Mouse (Mus musculus): ENCODE data around the gene Spocd1. TPM values are rescaled to one million over a fixed set of nuclear protein-coding genes. Genes with fewer than 3 reads are reported as not detected.
A peak's percentile ranks its signal among the peaks of the same experiment; 100 is the strongest.

Gene Spocd1
- polyA plus RNA-seq, 1 experiment from 2014 or later = 0.06 TPM

GRCm38 (mm10) chr4:129978930-129979329, 49.9 kb downstream of the Spocd1 start:
- Histone ChIP-seq H3K4me1 (peaks cover 22% of the 10 kb centered on the region), H3K36me3 (no peaks in the 10 kb centered on the region), H3K9me3 (no peaks in the 10 kb centered on the region), H3K4me3 (no peak overlapping the region), H3K4me2 (replicated peaks) (no peak overlapping the region), H3K27me3 (peaks cover 48% of the 10 kb centered on the region), H3K9ac (no peak overlapping the region), H3K27ac (no peak overlapping the region)
- WGBS = 67% methylated on average over 4 of the region's 4 CpGs
- no peak for ATAC-seq (ENCODE audit: insufficient number of reproducible peaks, insufficient read depth, low FRiP score, low TSS enrichment)

DNA sequence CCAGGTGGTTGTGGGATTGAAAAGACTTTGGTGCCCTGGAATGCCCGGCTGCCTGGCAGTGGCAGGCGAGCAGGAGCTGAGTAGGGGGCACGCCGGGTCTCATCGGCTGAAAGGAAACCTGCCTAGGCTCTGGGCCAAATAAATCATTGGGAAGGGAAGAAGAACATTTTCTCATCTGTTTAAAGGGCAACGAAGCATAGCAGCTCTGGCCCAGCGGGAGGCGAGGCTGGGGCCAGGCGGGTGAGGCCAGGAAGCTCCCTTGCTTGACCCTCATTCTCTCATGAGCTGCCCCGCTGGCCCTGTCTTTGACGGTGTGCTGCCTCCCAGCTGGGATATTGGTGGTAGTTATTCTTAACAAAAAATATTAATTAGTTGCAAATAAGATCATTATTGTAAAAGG, 52.6 kb downstream of the Spocd1 start:
- no peak overlapping the region for H3K27ac ChIP-seq
- H3K36me3 ChIP-seq = no peaks in the 10 kb centered on the region
- ATAC-seq (ENCODE audit: insufficient number of reproducible peaks, insufficient read depth, low FRiP score, low TSS enrichment) = no peak
- H3K4me3 ChIP-seq = no peak overlapping the region
- peaks cover 56% of the 10 kb centered on the region for H3K27me3 ChIP-seq
- no peak overlapping the region for H3K4me2 ChIP-seq (replicated peaks)
- 0 out of 2 replicates have a peak overlapping the region, but pooled peaks have one; percentile 7 for H3K9ac ChIP-seq
- peaks cover 35% of the 10 kb centered on the region for H3K4me1 ChIP-seq
- WGBS = 41% methylated on average over 11 of the region's 11 CpGs
- H3K9me3 ChIP-seq = no peaks in the 10 kb centered on the region

DNA sequence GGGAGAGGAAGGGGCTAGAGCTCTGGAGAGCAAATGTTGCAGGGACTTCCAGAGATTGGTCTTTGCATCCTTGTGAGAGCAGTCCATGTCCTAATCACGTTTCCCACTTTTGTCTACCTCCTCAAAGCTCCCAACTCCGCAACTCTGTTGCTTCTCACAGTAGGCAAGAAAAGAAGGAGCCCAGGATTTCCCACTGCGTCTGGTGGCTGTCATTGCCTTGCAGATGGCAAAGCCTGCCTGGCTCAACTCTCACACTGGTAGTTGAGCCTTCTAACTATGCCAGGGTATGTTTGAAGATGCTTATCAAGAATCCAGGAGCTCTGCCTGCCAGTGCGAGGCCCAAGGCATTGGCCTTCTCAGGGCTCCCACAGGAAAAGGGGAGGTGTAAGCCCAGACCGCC, 54.0 kb downstream of the Spocd1 start:
- WGBS = 15% methylated on average over 5 of the region's 5 CpGs
- ATAC-seq (ENCODE audit: insufficient number of reproducible peaks, insufficient read depth, low FRiP score, low TSS enrichment) = no peak
- Histone ChIP-seq H3K4me3 (no peak overlapping the region), H3K4me1 (peaks cover 47% of the 10 kb centered on the region), H3K9ac (no peak overlapping the region), H3K27ac (no peak overlapping the region), H3K27me3 (peaks cover 68% of the 10 kb centered on the region), H3K4me2 (replicated peaks) (no peak overlapping the region), H3K36me3 (no peaks in the 10 kb centered on the region), H3K9me3 (no peaks in the 10 kb centered on the region)

DNA sequence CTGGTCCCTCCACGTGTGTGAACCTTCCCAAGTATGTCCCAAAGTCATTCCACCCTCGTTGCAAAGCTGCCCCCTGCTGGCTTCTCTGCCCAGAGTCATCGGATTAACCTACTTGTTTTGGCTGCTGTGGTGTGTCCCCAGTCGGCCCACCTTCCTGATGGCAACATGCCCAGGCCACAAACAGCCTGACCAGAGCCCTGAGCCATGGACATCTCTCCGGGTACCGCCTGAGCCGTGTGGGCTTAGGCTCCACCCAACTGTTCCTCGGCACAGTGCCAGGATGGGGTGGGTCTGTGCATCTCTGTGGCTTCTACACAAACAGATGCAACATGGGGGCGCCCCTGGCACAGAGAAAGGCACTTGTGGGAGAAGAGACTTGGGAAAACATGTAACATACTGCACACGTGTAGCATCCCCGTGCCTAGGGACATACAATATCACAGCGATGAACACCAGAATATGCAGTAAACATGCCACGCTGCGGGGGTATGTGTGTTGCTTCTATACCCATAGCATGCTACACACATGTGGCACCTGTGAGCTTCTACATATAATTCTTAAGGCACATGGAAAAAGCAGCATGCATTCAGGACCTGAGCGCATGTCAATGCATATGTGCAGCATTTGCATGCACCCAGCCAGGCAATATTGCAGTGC, 54.8 kb downstream of the Spocd1 start:
- Histone ChIP-seq H3K4me3 (peak overlapping the region; percentile 64), H3K4me1 (peaks cover 51% of the 10 kb centered on the region), H3K27me3 (peaks cover 76% of the 10 kb centered on the region), H3K4me2 (replicated peaks) (peak overlapping the region; percentile 93), H3K27ac (no peak overlapping the region), H3K9ac (0 out of 2 replicates have a peak overlapping the region, but pooled peaks have one; percentile 79), H3K36me3 (no peaks in the 10 kb centered on the region), H3K9me3 (no peaks in the 10 kb centered on the region)
- no peak; the same call in 1 of the 2 replicates for ATAC-seq (ENCODE audit: insufficient number of reproducible peaks, insufficient read depth, low FRiP score, low TSS enrichment)
- 3% methylated on average over 15 of the region's 15 CpGs for WGBS

- WGBS = under 1% methylated on average over 56 of the region's 77 CpGs
- peaks cover 76% of the 10 kb centered on the region for H3K27me3 ChIP-seq
Observed at GRCm38 (mm10) chr4:129984421-129985061, 55.5 kb downstream of the Spocd1 start, which contains the start of gene Adgrb2. Adgrb2 (plus strand) TSS chr4:129984870.

GRCm38 (mm10) chr4:129985161-129985670, 56.2 kb downstream of the Spocd1 start:
- Histone ChIP-seq H3K36me3 (no peaks in the 10 kb centered on the region), H3K27ac (0 out of 2 replicates have a peak overlapping the region, but pooled peaks have one; percentile 41), H3K9me3 (no peaks in the 10 kb centered on the region), H3K4me3 (peak overlapping the region; percentile 64), H3K9ac (peak overlapping the region; percentile 79), H3K4me2 (replicated peaks) (peak overlapping the region; percentile 93), H3K4me1 (peaks cover 59% of the 10 kb centered on the region), H3K27me3 (peaks cover 74% of the 10 kb centered on the region)
- peak; percentile 13; the same call in 1 of the 2 replicates for ATAC-seq (ENCODE audit: insufficient number of reproducible peaks, insufficient read depth, low FRiP score, low TSS enrichment)
- 2% methylated on average over 33 of the region's 48 CpGs for WGBS

More at GRCm38 (mm10) chr4:129984421-129985061, 55.5 kb downstream of the Spocd1 start, which contains the start of gene Adgrb2:
- no peaks in the 10 kb centered on the region for H3K36me3 ChIP-seq
- no peak for ATAC-seq (ENCODE audit: insufficient number of reproducible peaks, insufficient read depth, low FRiP score, low TSS enrichment)
- no peaks in the 10 kb centered on the region for H3K9me3 ChIP-seq
- peaks cover 54% of the 10 kb centered on the region for H3K4me1 ChIP-seq
- 0 out of 2 replicates have a peak within 1 kb of the TSS, but pooled peaks have one; percentile 41 for H3K27ac ChIP-seq
- peak within 1 kb of the TSS; percentile 93 for H3K4me2 ChIP-seq (replicated peaks)
- peak within 1 kb of the TSS; percentile 64 for H3K4me3 ChIP-seq
- H3K9ac ChIP-seq = peak within 1 kb of the TSS; percentile 79

GRCm38 (mm10) chr4:129985671-129986441, 56.8 kb downstream of the Spocd1 start:
- no peak for ATAC-seq (ENCODE audit: insufficient number of reproducible peaks, insufficient read depth, low FRiP score, low TSS enrichment)
- H3K27me3 ChIP-seq = peaks cover 71% of the 10 kb centered on the region

DNA sequence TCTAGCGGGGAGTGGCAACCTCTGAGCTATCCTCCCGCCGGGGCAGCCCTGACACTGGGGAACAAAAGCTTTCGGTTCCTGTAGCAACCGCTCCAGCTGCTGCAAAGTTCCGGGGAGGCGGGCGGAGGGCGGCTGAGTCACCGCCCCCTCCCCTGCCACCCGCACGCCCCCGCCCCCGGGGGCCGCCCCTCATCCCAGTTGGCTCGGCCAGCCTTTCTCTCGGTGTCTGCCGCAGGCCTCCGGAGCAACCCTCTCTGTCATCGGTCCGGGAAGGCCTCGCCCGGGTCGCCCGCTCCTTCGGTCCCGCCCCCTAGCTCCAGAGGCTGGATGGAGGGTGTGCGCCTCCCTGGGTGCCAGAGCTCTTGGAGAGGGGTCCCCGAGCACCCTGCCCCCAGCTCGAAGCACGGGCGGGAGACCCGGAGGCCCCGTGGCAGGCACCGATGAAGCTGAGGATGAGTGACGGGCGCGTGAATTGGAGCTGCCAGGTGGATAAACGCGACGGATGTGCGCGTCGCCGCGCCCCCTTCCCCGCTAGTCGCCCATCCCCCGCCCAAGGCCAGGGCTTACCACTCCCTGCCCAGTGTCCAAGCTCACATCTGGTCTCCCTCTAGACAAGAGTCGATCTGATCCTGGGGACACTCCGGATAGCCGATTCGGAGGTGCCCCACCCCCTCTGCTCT, 58.9 kb downstream of the Spocd1 start:
- Histone ChIP-seq H3K27me3 (peaks cover 56% of the 10 kb centered on the region), H3K9me3 (no peaks in the 10 kb centered on the region), H3K4me3 (peak overlapping the region; percentile 47), H3K36me3 (0 out of 2 replicates have a peak, but pooled peaks cover 6% of the 10 kb centered on the region), H3K4me2 (replicated peaks) (peak overlapping the region; percentile 93), H3K4me1 (peaks cover 54% of the 10 kb centered on the region), H3K27ac (no peak overlapping the region), H3K9ac (peak overlapping the region; percentile 56)
- under 1% methylated on average over 52 of the region's 53 CpGs for WGBS
- no peak for ATAC-seq (ENCODE audit: insufficient number of reproducible peaks, insufficient read depth, low FRiP score, low TSS enrichment)

More at GRCm38 (mm10) chr4:129985671-129986441, 56.8 kb downstream of the Spocd1 start:
- Histone ChIP-seq H3K4me1 (peaks cover 65% of the 10 kb centered on the region), H3K36me3 (no peaks in the 10 kb centered on the region), H3K4me2 (replicated peaks) (peak overlapping the region; percentile 93), H3K27ac (no peak overlapping the region), H3K4me3 (peak overlapping the region; percentile 64), H3K9me3 (no peaks in the 10 kb centered on the region), H3K9ac (peak overlapping the region; percentile 79)
- WGBS = 1% methylated on average over 58 of the region's 58 CpGs

DNA sequence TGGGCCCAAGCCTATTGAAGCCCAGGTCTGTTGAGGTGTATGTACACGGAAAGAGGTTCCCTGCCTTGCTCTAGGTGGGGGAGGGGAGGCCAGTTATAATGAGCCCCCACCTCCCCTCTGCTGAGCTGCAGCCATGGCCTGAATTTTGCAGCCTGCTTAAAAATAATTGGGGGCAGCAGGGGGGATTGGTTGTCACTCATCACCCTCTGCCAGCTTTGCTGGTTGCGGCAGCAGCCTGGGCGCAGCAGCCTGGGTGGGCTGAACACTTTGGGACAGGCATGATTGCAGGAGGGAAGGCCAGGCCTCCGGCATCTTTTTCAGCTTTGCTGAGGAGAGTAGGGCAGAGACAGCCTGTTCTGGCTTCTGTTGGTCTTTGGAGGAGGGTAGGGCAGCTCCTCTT, 60.9 kb downstream of the Spocd1 start:
- Histone ChIP-seq H3K36me3 (0 out of 2 replicates have a peak, but pooled peaks cover 10% of the 10 kb centered on the region), H3K9me3 (no peaks in the 10 kb centered on the region), H3K27me3 (peaks cover 43% of the 10 kb centered on the region), H3K4me3 (no peak overlapping the region), H3K4me2 (replicated peaks) (no peak overlapping the region), H3K27ac (0 out of 2 replicates have a peak overlapping the region, but pooled peaks have one; percentile 30), H3K4me1 (peaks cover 41% of the 10 kb centered on the region), H3K9ac (no peak overlapping the region)
- ATAC-seq (ENCODE audit: insufficient number of reproducible peaks, insufficient read depth, low FRiP score, low TSS enrichment) = no peak
- WGBS = 55% methylated on average over 4 of the region's 4 CpGs

GRCm38 (mm10) chr4:129992720-129993119, 63.7 kb downstream of the Spocd1 start:
- Histone ChIP-seq H3K36me3 (0 out of 2 replicates have a peak, but pooled peaks cover 10% of the 10 kb centered on the region), H3K27me3 (peaks cover 32% of the 10 kb centered on the region), H3K27ac (no peak overlapping the region), H3K4me3 (no peak overlapping the region), H3K9ac (no peak overlapping the region), H3K4me1 (peaks cover 21% of the 10 kb centered on the region), H3K9me3 (no peaks in the 10 kb centered on the region), H3K4me2 (replicated peaks) (no peak overlapping the region)
- no peak for ATAC-seq (ENCODE audit: insufficient number of reproducible peaks, insufficient read depth, low FRiP score, low TSS enrichment)
- WGBS = 78% methylated on average over 16 of the region's 16 CpGs

DNA sequence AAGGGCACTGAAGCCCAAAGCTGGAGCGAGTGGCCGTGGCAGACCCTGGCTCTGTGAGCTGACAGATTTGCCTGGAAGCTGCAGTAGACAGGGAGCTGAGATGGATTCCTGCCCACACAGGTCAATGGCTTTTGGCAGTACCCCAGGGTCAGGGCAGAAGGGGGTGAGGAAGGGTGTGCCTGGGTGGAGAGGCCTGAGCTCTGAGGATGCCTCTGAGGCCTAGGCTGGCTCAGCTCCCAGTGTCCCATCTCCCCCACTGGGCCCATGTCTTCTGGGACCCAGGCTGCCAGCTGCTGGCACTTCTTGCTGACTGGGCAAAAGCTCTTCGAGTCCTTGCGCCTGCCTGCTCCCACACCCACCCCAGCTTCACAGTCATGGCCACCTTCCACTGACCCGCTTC, 64.2 kb downstream of the Spocd1 start:
- Histone ChIP-seq H3K9me3 (no peaks in the 10 kb centered on the region), H3K9ac (no peak overlapping the region), H3K4me1 (peaks cover 17% of the 10 kb centered on the region), H3K27me3 (peaks cover 30% of the 10 kb centered on the region), H3K27ac (no peak overlapping the region), H3K4me3 (no peak overlapping the region), H3K4me2 (replicated peaks) (no peak overlapping the region), H3K36me3 (0 out of 2 replicates have a peak, but pooled peaks cover 10% of the 10 kb centered on the region)
- ATAC-seq (ENCODE audit: insufficient number of reproducible peaks, insufficient read depth, low FRiP score, low TSS enrichment) = no peak
- 90% methylated on average over 5 of the region's 5 CpGs for WGBS
